In genomic region chr5:99728649-99729212, GRCm38 (mm10) we compare ENCODE assay signal across 8 mouse cellular contexts. TPM values are rescaled to one million over a fixed set of nuclear protein-coding genes. Genes with fewer than 3 reads are reported as not detected.
DNase-seq lines count a peak whose midpoint lies in the region; ATAC-seq and TF ChIP-seq lines count a peak whose summit lies in the region.

TSS of gene Rasgef1b (minus strand) at chr5:99729065.

- no peak for ATAC-seq in erythroblast, adult 5-6 weeks (replicated peaks; ENCODE audit: low FRiP score, poor library complexity, severe bottlenecking)
- ATAC-seq in embryonic facial prominence, embryonic 13.5 days (ENCODE audit: insufficient number of reproducible peaks, insufficient read depth, low FRiP score, low TSS enrichment, low read depth) = peak; percentile 84
- ATAC-seq in limb, embryonic 14.5 days (ENCODE audit: low FRiP score, low read depth) = peak; percentile 87
- ATAC-seq in midbrain, embryonic 16.5 days = peak; percentile 91
- peak; percentile 88 for ATAC-seq in stomach, embryonic 16.5 days (ENCODE audit: insufficient read depth, low FRiP score)

- WGBS in embryonic facial prominence, embryonic 13.5 days = 0% methylated on average over 36 of the region's 53 CpGs
- under 1% methylated on average over 39 of the region's 53 CpGs for WGBS in kidney, adult 2 months
- WGBS in limb, embryonic 14.5 days = 3% methylated on average over 35 of the region's 53 CpGs
- WGBS in midbrain, embryonic 16.5 days = 0% methylated on average over 46 of the region's 53 CpGs
- WGBS in stomach, embryonic 16.5 days = under 1% methylated on average over 47 of the region's 53 CpGs

- peaks cover 46% of the 10 kb centered on the region for H3K27me3 ChIP-seq in erythroblast, embryonic 14.5 days (ENCODE audit: control insufficient read depth)
- H3K27me3 ChIP-seq in embryonic facial prominence, embryonic 13.5 days = peaks cover 43% of the 10 kb centered on the region
- H3K27me3 ChIP-seq in kidney, adult 2 months (replicated peaks; ENCODE audit: control insufficient read depth, insufficient read depth, low read length) = no peaks in the 10 kb centered on the region
- H3K27me3 ChIP-seq in limb, embryonic 14.5 days (ENCODE audit: control insufficient read depth, insufficient read depth, low read length) = no peaks in the 10 kb centered on the region
- H3K27me3 ChIP-seq in midbrain, embryonic 16.5 days (ENCODE audit: control insufficient read depth, insufficient read depth, low read depth, low read length) = no peaks in the 10 kb centered on the region
- H3K27me3 ChIP-seq in stomach, embryonic 16.5 days (ENCODE audit: control insufficient read depth, insufficient read depth, low read length) = peaks cover 12% of the 10 kb centered on the region

- H3K36me3 ChIP-seq in erythroblast, embryonic 14.5 days (ENCODE audit: control insufficient read depth) = no peaks in the 10 kb centered on the region
- H3K36me3 ChIP-seq in embryonic facial prominence, embryonic 13.5 days = no peaks in the 10 kb centered on the region
- H3K36me3 ChIP-seq in kidney, adult 2 months (ENCODE audit: control insufficient read depth, insufficient read depth, low read length) = no peaks in the 10 kb centered on the region
- no peaks in the 10 kb centered on the region for H3K36me3 ChIP-seq in limb, embryonic 14.5 days (ENCODE audit: control insufficient read depth, insufficient read depth, low read length)
- no peaks in the 10 kb centered on the region for H3K36me3 ChIP-seq in midbrain, embryonic 16.5 days (ENCODE audit: control insufficient read depth, insufficient read depth, low read length)
- H3K36me3 ChIP-seq in stomach, embryonic 16.5 days (ENCODE audit: control insufficient read depth, insufficient read depth, low read length) = no peaks in the 10 kb centered on the region

- peak within 1 kb of the TSS; percentile 35 for H3K4me3 ChIP-seq in erythroblast, embryonic 14.5 days (replicated peaks)
- H3K4me3 ChIP-seq in embryonic facial prominence, embryonic 13.5 days = peak within 1 kb of the TSS; percentile 65
- peak within 1 kb of the TSS; percentile 60 for H3K4me3 ChIP-seq in kidney, adult 2 months (ENCODE audit: insufficient read depth, low read depth, low read length)
- H3K4me3 ChIP-seq in limb, embryonic 14.5 days (replicated peaks; ENCODE audit: low read length) = peak within 1 kb of the TSS; percentile 66
- peak within 1 kb of the TSS; percentile 73 for H3K4me3 ChIP-seq in midbrain, embryonic 16.5 days (ENCODE audit: low read depth, low read length)
- H3K4me3 ChIP-seq in stomach, embryonic 16.5 days (replicated peaks; ENCODE audit: low read length) = peak within 1 kb of the TSS; percentile 74

- peak within 1 kb of the TSS; percentile 100 for H3K4me2 ChIP-seq in embryonic facial prominence, embryonic 13.5 days
- peak within 1 kb of the TSS; percentile 99 for H3K4me2 ChIP-seq in limb, embryonic 14.5 days (replicated peaks; ENCODE audit: low read depth, low read length, severe bottlenecking)
- peak within 1 kb of the TSS; percentile 65 for H3K4me2 ChIP-seq in midbrain, embryonic 16.5 days (ENCODE audit: low read length)
- H3K4me2 ChIP-seq in stomach, embryonic 16.5 days (ENCODE audit: low read depth, low read length) = peak within 1 kb of the TSS; percentile 100

- TF ChIP-seq POLR2A in kidney, adult 2 months (IDR thresholded peaks at IDR 0.05; ENCODE audit: low read depth, low read length) = no peak
- no peak for TF ChIP-seq POLR2A in limb, embryonic 14.5 days (IDR thresholded peaks at IDR 0.05; ENCODE audit: borderline replicate concordance, extremely low read depth, insufficient read depth, insufficient read length)

- peak within 1 kb of the TSS; percentile 71 for H3K9ac ChIP-seq in embryonic facial prominence, embryonic 13.5 days
- peak within 1 kb of the TSS; percentile 59 for H3K9ac ChIP-seq in limb, embryonic 14.5 days (ENCODE audit: low read depth, low read length, severe bottlenecking)
- H3K9ac ChIP-seq in midbrain, embryonic 16.5 days (ENCODE audit: low read depth, low read length) = peak within 1 kb of the TSS; percentile 86
- H3K9ac ChIP-seq in stomach, embryonic 16.5 days (ENCODE audit: low read length) = peak within 1 kb of the TSS; percentile 71

- no peak within 1 kb of the TSS for H3K27ac ChIP-seq in embryonic facial prominence, embryonic 13.5 days
- H3K27ac ChIP-seq in kidney, adult 2 months (ENCODE audit: insufficient read depth, low read depth, low read length) = no peak within 1 kb of the TSS
- H3K27ac ChIP-seq in limb, embryonic 14.5 days (replicated peaks; ENCODE audit: low read depth, low read length) = peak within 1 kb of the TSS; percentile 52; the same call in 1 of the 2 replicates
- H3K27ac ChIP-seq in midbrain, embryonic 16.5 days (ENCODE audit: low read length) = peak within 1 kb of the TSS; percentile 90
- no peak within 1 kb of the TSS for H3K27ac ChIP-seq in stomach, embryonic 16.5 days (ENCODE audit: low read length)

- H3K9me3 ChIP-seq in erythroblast, embryonic 14.5 days (ENCODE audit: control insufficient read depth, low read length) = no peaks in the 10 kb centered on the region
- H3K9me3 ChIP-seq in embryonic facial prominence, embryonic 13.5 days = no peaks in the 10 kb centered on the region
- H3K9me3 ChIP-seq in limb, embryonic 14.5 days (ENCODE audit: control insufficient read depth, low read length) = no peaks in the 10 kb centered on the region
- H3K9me3 ChIP-seq in midbrain, embryonic 16.5 days (replicated peaks; ENCODE audit: control insufficient read depth, low read length, poor library complexity, severe bottlenecking) = no peaks in the 10 kb centered on the region
- no peaks in the 10 kb centered on the region for H3K9me3 ChIP-seq in stomach, embryonic 16.5 days (replicated peaks; ENCODE audit: control insufficient read depth, low read length)

- no peaks in the 10 kb centered on the region for H3K4me1 ChIP-seq in erythroblast, embryonic 14.5 days (ENCODE audit: control insufficient read depth)
- H3K4me1 ChIP-seq in embryonic facial prominence, embryonic 13.5 days = peaks cover 13% of the 10 kb centered on the region
- no peaks in the 10 kb centered on the region for H3K4me1 ChIP-seq in kidney, adult 2 months (ENCODE audit: control insufficient read depth, insufficient read depth, low read length)
- H3K4me1 ChIP-seq in limb, embryonic 14.5 days (ENCODE audit: control insufficient read depth, insufficient read depth, low read length) = peaks cover 10% of the 10 kb centered on the region; the same call in 1 of the 2 replicates
- peaks cover 5% of the 10 kb centered on the region; the same call in 1 of the 2 replicates for H3K4me1 ChIP-seq in midbrain, embryonic 16.5 days (ENCODE audit: control insufficient read depth, insufficient read depth, low read length)
- peaks cover 12% of the 10 kb centered on the region for H3K4me1 ChIP-seq in stomach, embryonic 16.5 days (ENCODE audit: control insufficient read depth, insufficient read depth, low read length)

- no peak for TF ChIP-seq CTCF in kidney, adult 2 months (conservative IDR thresholded peaks at IDR 0.05; ENCODE audit: insufficient read depth, insufficient read length, low read depth, low read length)

- peak; percentile 36 for DNase-seq in heart, adult 8-10 months (ENCODE audit: low spot score)
- DNase-seq in kidney, adult 2 months = peak; percentile 82
- peak; percentile 85 for DNase-seq in limb, embryonic 14.5 days (ENCODE audit: low spot score)

RNA-seq across cellular contexts. Expression of gene Rasgef1b, which starts in this region (rescaled TPM):
- 0.04 and 0.10 TPM in 2 replicates for polyA plus RNA-seq in erythroblast, embryonic 14.5 days (2012)
- 2.9 TPM in 1 of 2 replicates, not detected in the other for total RNA-seq in erythroblast, adult 5-6 weeks (2015; ENCODE audit: low replicate concordance)
- total RNA-seq in erythroblast, adult 5-6 weeks (2017; ENCODE audit: low replicate concordance) = 1.3 TPM in 1 of 2 replicates, not detected in the other
- 8.5 and 9.8 TPM in 2 replicates for polyA plus RNA-seq in embryonic facial prominence, embryonic 13.5 days (2015; fragmentation: Nextera tagmentation; extraction: Ambion mirVana)
- total RNA-seq in heart, adult 8-10 months (2022) = 10 to 100 TPM in 1 of 4 experiments, 1 to 10 TPM in 3; 6.4 to 12.0 (median 9.1) TPM
- polyA plus RNA-seq in kidney, adult 2 months (2012; rRNA removed) = 7.4 and 8.6 TPM in 2 replicates
- 4.3 and 4.7 TPM in 2 replicates for polyA plus RNA-seq in limb, embryonic 14.5 days (2012; rRNA removed)
- 9.2 and 12.0 TPM in 2 replicates for polyA plus RNA-seq in limb, embryonic 14.5 days (2014; fragmentation: Nextera tagmentation; extraction: Ambion mirVana)
- 59.7 and 69.0 TPM in 2 replicates for polyA plus RNA-seq in midbrain, embryonic 16.5 days (2015; fragmentation: Nextera tagmentation; extraction: Ambion mirVana)
- polyA plus RNA-seq in stomach, embryonic 16.5 days (2015; fragmentation: Nextera tagmentation; extraction: Ambion mirVana) = 15.6 and 17.1 TPM in 2 replicates

Comparison
In these comparisons a context has a peak if more than half of its experiments do, and no peak if none do; other contexts are left out.
1. H3K27ac ChIP-seq: peak in limb, embryonic 14.5 days (single experiment) and midbrain, embryonic 16.5 days (single experiment); none in embryonic facial prominence, embryonic 13.5 days (single experiment), kidney, adult 2 months (single experiment) and stomach, embryonic 16.5 days (single experiment).
2. Peak in every context shown above with its lines, with median percentiles within 50 percentile points of each other: H3K4me3 ChIP-seq, H3K4me2 ChIP-seq, H3K9ac ChIP-seq and DNase-seq.